Mouse (Mus musculus): ENCODE measurements around the gene Bik. TPM values are rescaled to one million over a fixed set of nuclear protein-coding genes. Genes with fewer than 3 reads are reported as not detected.
A peak's percentile ranks its signal among the peaks of the same experiment; 100 is the strongest.

Gene Bik
- total and polyA plus RNA-seq, 3 experiments = 0.50 TPM; not detected in 2

- TF ChIP-seq NRF1 (IDR thresholded peaks at IDR 0.05; ENCODE audit: low read depth, low read length) (peak; percentile 97), SMC3 (IDR thresholded peaks at IDR 0.05; ENCODE audit: low read depth, low read length) (no peak), TCF12 (IDR thresholded peaks at IDR 0.05; ENCODE audit: low read depth, low read length) (no peak), HCFC1 (IDR thresholded peaks at IDR 0.05; ENCODE audit: low read depth, low read length) (no peak; the same call in 1 of the 2 replicates), CHD2 (IDR thresholded peaks at IDR 0.05; ENCODE audit: low read length) (no peak), CTCF (conservative IDR thresholded peaks at IDR 0.05 in 1 of 2, IDR thresholded peaks at IDR 0.05 in 1 of 2; ENCODE audit: low read depth in 2 of 2, low read length in 2 of 2) (no peak), E2F4 (IDR thresholded peaks at IDR 0.05; ENCODE audit: insufficient replicate concordance, low read depth, low read length) (no peak), EP300 (IDR thresholded peaks at IDR 0.05; ENCODE audit: low read length) (no peak), MYC (IDR thresholded peaks at IDR 0.05; ENCODE audit: low read depth, low read length) (no peak), JUND (conservative IDR thresholded peaks at IDR 0.05; ENCODE audit: low read depth, low read length) (no peak), MAX (IDR thresholded peaks at IDR 0.05; ENCODE audit: low read length) (no peak), RCOR1 (conservative IDR thresholded peaks at IDR 0.05; ENCODE audit: low read depth, low read length) (no peak)
Observed at GRCm38 (mm10) chr15:83510805-83511405, 15.8 kb upstream of the Bik start, which contains the start of gene Ttll1 (continued).

GRCm38 (mm10) chr15:83512489-83513281 lies 14.0 kb upstream of the Bik start:
- no peak for DNase-seq (ENCODE audit: extremely low read depth)
- in situ Hi-C loops (cut with MboI; ENCODE audit: low pct_ligation_motif_present, low pct_unique_long_range_greater_than_20kb, low sequenced_read_pairs) = loop anchor here (25.0 kb wide), 1 partner anchor 300 kb away; no protein-coding TSS in a partner anchor
- TF ChIP-seq ZNF384 (IDR thresholded peaks at IDR 0.05; ENCODE audit: low read depth, low read length) (no peak), EP300 (IDR thresholded peaks at IDR 0.05; ENCODE audit: low read length) (no peak), POLR2A (IDR thresholded peaks at IDR 0.05; ENCODE audit: low read depth, low read length) (no peak)
- Histone ChIP-seq H3K4me1 (ENCODE audit: control insufficient read depth in 1 of 2, insufficient read depth in 2 of 2) (peaks cover 0 to 5% of the 10 kb centered on the region in 2 experiments; a peak in 2 of 4 replicates), H3K4me2 (ENCODE audit: insufficient read depth, low read depth, poor library complexity, severe bottlenecking) (no peak overlapping the region), H3K36me3 (replicated peaks in 1 of 2; ENCODE audit: control insufficient read depth in 1 of 2, insufficient read depth in 1 of 2, low read length in 1 of 2) (no peaks in the 10 kb centered on the region), H3K4me3 (replicated peaks in 1 of 3; ENCODE audit: low read depth in 2 of 3, low read length in 2 of 3, poor library complexity in 1 of 3) (no peak overlapping the region), H3K27ac (ENCODE audit: insufficient read depth, low read depth) (no peak overlapping the region), H3K9me3 (replicated peaks; ENCODE audit: low read length) (peaks cover 13% of the 10 kb centered on the region), H3K27me3 (replicated peaks) (peaks cover 35% of the 10 kb centered on the region), H3K9ac (ENCODE audit: insufficient read depth, low read depth) (no peak overlapping the region), H3K79me2 (replicated peaks; ENCODE audit: control insufficient read depth, extremely low read depth, insufficient read depth, poor library complexity, severe bottlenecking) (no peaks in the 10 kb centered on the region)
- dilution Hi-C loops (cut with MboI; ENCODE audit: extremely low pct_ligation_motif_present, extremely low pct_unique_long_range_greater_than_20kb, low sequenced_read_pairs) = no loop called here

- H3K36me3 ChIP-seq (replicated peaks in 1 of 2; ENCODE audit: control insufficient read depth in 1 of 2, insufficient read depth in 1 of 2, low read length in 1 of 2) = no peaks in the 10 kb centered on the region
- no peak overlapping the region for H3K4me3 ChIP-seq (replicated peaks in 1 of 3; ENCODE audit: low read depth in 2 of 3, low read length in 2 of 3, poor library complexity in 1 of 3)
- no peak overlapping the region for H3K27ac ChIP-seq (ENCODE audit: insufficient read depth, low read depth)
- no peak for DNase-seq (ENCODE audit: extremely low read depth)
- H3K9ac ChIP-seq (ENCODE audit: insufficient read depth, low read depth) = no peak overlapping the region
- H3K4me1 ChIP-seq (ENCODE audit: control insufficient read depth in 1 of 2, insufficient read depth in 2 of 2) = peaks cover 0 to 5% of the 10 kb centered on the region in 2 experiments; a peak in 2 of 4 replicates
- H3K79me2 ChIP-seq (replicated peaks; ENCODE audit: control insufficient read depth, extremely low read depth, insufficient read depth, poor library complexity, severe bottlenecking) = no peaks in the 10 kb centered on the region
- peaks cover 44% of the 10 kb centered on the region for H3K27me3 ChIP-seq (replicated peaks)
- dilution Hi-C loops (cut with MboI; ENCODE audit: extremely low pct_ligation_motif_present, extremely low pct_unique_long_range_greater_than_20kb, low sequenced_read_pairs) (no loop called here), in situ Hi-C loops (cut with MboI; ENCODE audit: low pct_ligation_motif_present, low pct_unique_long_range_greater_than_20kb, low sequenced_read_pairs) (loop anchor here (25.0 kb wide), 1 partner anchor 303 kb away; no protein-coding TSS in a partner anchor)
- no peak for TF ChIP-seq TBP (conservative IDR thresholded peaks at IDR 0.05; ENCODE audit: low read depth, low read length)
- TF ChIP-seq ELF1 (IDR thresholded peaks at IDR 0.05; ENCODE audit: low read depth, low read length) = no peak
- TF ChIP-seq ZNF384 (IDR thresholded peaks at IDR 0.05; ENCODE audit: low read depth, low read length) = no peak
- TF ChIP-seq POLR2AphosphoS2 (IDR thresholded peaks at IDR 0.05; ENCODE audit: low read depth, low read length) = no peak
- no peak for TF ChIP-seq ZMIZ1 (IDR thresholded peaks at IDR 0.05; ENCODE audit: low read depth, low read length)
- no peak for TF ChIP-seq NRF1 (IDR thresholded peaks at IDR 0.05; ENCODE audit: low read depth, low read length)
- TF ChIP-seq SMC3 (IDR thresholded peaks at IDR 0.05; ENCODE audit: low read depth, low read length) = no peak
- no peak for TF ChIP-seq JUND (conservative IDR thresholded peaks at IDR 0.05; ENCODE audit: low read depth, low read length)
- no peak for TF ChIP-seq RCOR1 (conservative IDR thresholded peaks at IDR 0.05; ENCODE audit: low read depth, low read length)
- TF ChIP-seq POLR2A (IDR thresholded peaks at IDR 0.05; ENCODE audit: low read depth, low read length) = no peak
- TF ChIP-seq USF2 (conservative IDR thresholded peaks at IDR 0.05; ENCODE audit: low read depth, low read length) = no peak
- TF ChIP-seq CHD2 (IDR thresholded peaks at IDR 0.05; ENCODE audit: low read length) = no peak
- TF ChIP-seq MXI1 (IDR thresholded peaks at IDR 0.05; ENCODE audit: low read depth, low read length) = no peak
- no peak for TF ChIP-seq MYC (IDR thresholded peaks at IDR 0.05; ENCODE audit: low read depth, low read length)
- no peak for TF ChIP-seq ZKSCAN1 (IDR thresholded peaks at IDR 0.05; ENCODE audit: borderline replicate concordance, low read depth, low read length)
- TF ChIP-seq IRF4 (IDR thresholded peaks at IDR 0.05; ENCODE audit: low read depth, low read length) = no peak
- no peak for TF ChIP-seq SIN3A (IDR thresholded peaks at IDR 0.05; ENCODE audit: low read length)
- no peak for TF ChIP-seq ETS1 (conservative IDR thresholded peaks at IDR 0.05; ENCODE audit: low read depth, low read length)
- no peak for TF ChIP-seq E2F4 (IDR thresholded peaks at IDR 0.05; ENCODE audit: insufficient replicate concordance, low read depth, low read length)
- no peak for TF ChIP-seq KAT2A (IDR thresholded peaks at IDR 0.05; ENCODE audit: insufficient replicate concordance, low read length)
- H3K9me3 ChIP-seq (replicated peaks; ENCODE audit: low read length) = peaks cover 16% of the 10 kb centered on the region
- no peak overlapping the region for H3K4me2 ChIP-seq (ENCODE audit: insufficient read depth, low read depth, poor library complexity, severe bottlenecking)
Observed at GRCm38 (mm10) chr15:83515018-83515417, 11.6 kb upstream of the Bik start.

Data from CH12.LX (cell line).